In genomic region chr1:48276206-48276605, GRCm38 (mm10) we compare ENCODE assay signal across 13 mouse cellular contexts.
DNase-seq lines count a peak whose midpoint lies in the region; ATAC-seq and TF ChIP-seq lines count a peak whose summit lies in the region.
"Had no signal": no experiment of that assay in that cellular context is flagged by ENCODE, and none has a peak within 500 bp of the region (broad histone marks: within the 10 kb centered on the region; RNA-seq: fewer than 3 reads in every experiment).

No protein-coding gene starts in this region.

- TF ChIP-seq POLR2A in kidney, adult 2 months (IDR thresholded peaks at IDR 0.05; ENCODE audit: low read depth, low read length), result no peak

- no peak for TF ChIP-seq CTCF in kidney, adult 2 months (conservative IDR thresholded peaks at IDR 0.05; ENCODE audit: insufficient read depth, insufficient read length, low read depth, low read length)

- no peak overlapping the region for H3K4me2 ChIP-seq in heart, embryonic 11.5 days
- H3K4me2 ChIP-seq: embryonic facial prominence, embryonic 12.5 days; liver, embryonic 11.5 days had no signal

- H3K27ac ChIP-seq in kidney, adult 2 months (ENCODE audit: insufficient read depth, low read depth, low read length), result no peak overlapping the region
- no peak overlapping the region for H3K27ac ChIP-seq in heart, embryonic 11.5 days (ENCODE audit: low read depth, low read length)
- H3K27ac ChIP-seq: embryonic facial prominence, embryonic 12.5 days had no signal

- 73% methylated on average over 7 of the region's 7 CpGs for WGBS in kidney, adult 2 months
- 69% methylated on average over 7 of the region's 7 CpGs for WGBS in heart, embryonic 11.5 days (ENCODE audit: insufficient replicate concordance)

- ATAC-seq in heart, embryonic 11.5 days (replicated peaks; ENCODE audit: insufficient number of reproducible peaks, low FRiP score, low TSS enrichment), result no peak
- ATAC-seq: inflammation-experienced regulatory T-cells, adult 6 months had no signal

- DNase-seq in kidney, postnatal 10 days, result peak; percentile 3
- DNase-seq in kidney, adult 2 months, result no peak
- DNase-seq in cerebellum, postnatal 14 days, result peak; percentile 93 to 98
- DNase-seq in layer of hippocampus, postnatal 10 days (ENCODE audit: low spot score in 2 of 2), result peak; percentile 7 to 16
- DNase-seq in right cerebral cortex, postnatal 14 days, result peak; percentile 3
- no peak for DNase-seq in spleen, adult 12 weeks (ENCODE audit: low spot score)
- DNase-seq in spleen, postnatal 10 days (ENCODE audit: low spot score in 2 of 2), result no peak
- DNase-seq: thymus, postnatal 36 days had no signal

- H3K36me3 ChIP-seq in kidney, adult 2 months (ENCODE audit: control insufficient read depth, insufficient read depth, low read length), result no peaks in the 10 kb centered on the region
- no peaks in the 10 kb centered on the region for H3K36me3 ChIP-seq in heart, embryonic 11.5 days (ENCODE audit: control insufficient read depth, insufficient read depth, low read length)
- H3K36me3 ChIP-seq: embryonic facial prominence, embryonic 12.5 days had no signal

- H3K9me3 ChIP-seq in heart, embryonic 11.5 days (replicated peaks; ENCODE audit: control insufficient read depth, low read length), result no peaks in the 10 kb centered on the region
- H3K9me3 ChIP-seq: embryonic facial prominence, embryonic 12.5 days had no signal

- no peak overlapping the region for H3K9ac ChIP-seq in heart, embryonic 11.5 days (ENCODE audit: low read depth, low read length)
- H3K9ac ChIP-seq: embryonic facial prominence, embryonic 12.5 days had no signal

- H3K4me1 ChIP-seq in kidney, adult 2 months (ENCODE audit: control insufficient read depth, insufficient read depth, low read length), result no peaks in the 10 kb centered on the region
- no peaks in the 10 kb centered on the region for H3K4me1 ChIP-seq in heart, embryonic 11.5 days (ENCODE audit: control insufficient read depth, insufficient read depth, low read length)
- H3K4me1 ChIP-seq: embryonic facial prominence, embryonic 12.5 days had no signal

- no peaks in the 10 kb centered on the region for H3K27me3 ChIP-seq in kidney, adult 2 months (replicated peaks; ENCODE audit: control insufficient read depth, insufficient read depth, low read length)
- H3K27me3 ChIP-seq in heart, embryonic 11.5 days (ENCODE audit: control insufficient read depth, insufficient read depth, low read length), result no peaks in the 10 kb centered on the region
- H3K27me3 ChIP-seq: CH12.LX; embryonic facial prominence, embryonic 12.5 days had no signal

- H3K4me3 ChIP-seq in kidney, adult 2 months (ENCODE audit: insufficient read depth, low read depth, low read length), result no peak overlapping the region
- H3K4me3 ChIP-seq in heart, embryonic 11.5 days (ENCODE audit: low read depth, low read length), result no peak overlapping the region
- H3K4me3 ChIP-seq: embryonic facial prominence, embryonic 12.5 days had no signal

Comparison
In these comparisons a context has a peak if more than half of its experiments do, and no peak if none do; other contexts are left out.
1. DNase-seq: peak in kidney, postnatal 10 days (single experiment), cerebellum, postnatal 14 days (2 of 2), layer of hippocampus, postnatal 10 days (2 of 2) and right cerebral cortex, postnatal 14 days (single experiment); none in kidney, adult 2 months (single experiment), spleen, adult 12 weeks (single experiment) and spleen, postnatal 10 days (0 of 2).